Mouse (Mus musculus): Measurements from ENCODE around the gene Alg3. TPM values are rescaled to one million over a fixed set of nuclear protein-coding genes. Genes with fewer than 3 reads are reported as not detected.

Alg3 gene
- total RNA-seq (2021): 10 to 100 TPM; 11.7 to 13.4 TPM
- long read RNA-seq, experiment 1, transcript Alg3-201 (9 exons, 1,451 nt): major isoform, 11 of 16 reads
- long read RNA-seq, experiment 1, partial matches to known transcripts: 3 of 16 reads
- long read RNA-seq, experiment 1, other reads (novel, unspliced or antisense): 1 of 16 reads
- long read RNA-seq, experiment 2, transcript Alg3-201 (9 exons, 1,451 nt): major isoform, 9 of 14 reads
- long read RNA-seq, experiment 2, partial matches to known transcripts: 2 of 14 reads
- long read RNA-seq, experiment 2, other reads (novel, unspliced or antisense): 3 of 14 reads

DNA sequence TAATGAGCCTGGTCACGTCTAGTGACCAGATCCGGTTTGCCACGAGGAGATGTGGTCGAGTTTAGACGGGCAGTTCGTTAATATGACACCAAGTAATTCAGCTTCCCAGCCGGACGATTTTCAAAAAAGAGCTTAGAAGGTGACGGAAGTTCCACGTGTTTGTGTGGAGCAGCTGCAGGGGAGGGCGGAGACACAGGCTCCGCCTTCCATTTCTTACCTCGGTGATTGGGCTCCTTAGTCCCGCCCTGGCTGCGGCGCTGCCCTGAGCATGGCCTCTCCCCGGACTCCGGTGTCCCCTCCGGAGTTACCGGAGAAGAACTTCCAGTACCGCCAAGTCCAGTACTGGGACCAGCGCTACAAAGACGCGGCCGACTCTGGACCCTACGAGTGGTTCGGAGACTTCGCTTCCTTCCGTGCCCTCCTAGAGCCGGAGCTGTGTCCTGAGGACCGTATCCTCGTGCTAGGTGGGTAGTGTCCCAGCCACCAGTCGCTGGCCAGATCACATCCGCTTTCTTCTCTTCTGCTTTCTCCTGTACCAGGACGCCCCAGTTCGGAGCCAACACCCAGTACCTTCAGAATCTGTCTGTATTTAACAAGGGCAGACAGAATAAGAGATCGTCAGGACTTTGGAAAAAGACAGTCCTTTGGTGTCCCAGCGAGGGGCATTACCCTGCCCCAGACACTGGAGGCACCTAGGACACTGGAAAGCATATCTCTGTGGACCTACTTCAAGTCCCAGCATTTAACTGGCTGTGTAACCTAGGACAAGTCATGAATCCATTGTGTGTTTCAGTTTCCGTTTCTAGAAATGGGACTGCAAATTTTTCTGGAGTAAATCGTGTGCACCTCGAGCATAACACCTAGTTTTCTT, at the start of gene Alg3, which contains the start of the genes Eef1akmt4 and Gm49333:
Gene Alg3 (minus strand): TSS at position 379 of the 871 bp plus-strand sequence.
Gene Eef1akmt4 (plus strand): TSS at position 237 of the 871 bp plus-strand sequence.
Gene Gm49333 (plus strand): TSS at position 254 of the 871 bp plus-strand sequence.
- DNase-seq (ENCODE audit: low spot score in 2 of 2): peak; percentile 62 to 74

DNA sequence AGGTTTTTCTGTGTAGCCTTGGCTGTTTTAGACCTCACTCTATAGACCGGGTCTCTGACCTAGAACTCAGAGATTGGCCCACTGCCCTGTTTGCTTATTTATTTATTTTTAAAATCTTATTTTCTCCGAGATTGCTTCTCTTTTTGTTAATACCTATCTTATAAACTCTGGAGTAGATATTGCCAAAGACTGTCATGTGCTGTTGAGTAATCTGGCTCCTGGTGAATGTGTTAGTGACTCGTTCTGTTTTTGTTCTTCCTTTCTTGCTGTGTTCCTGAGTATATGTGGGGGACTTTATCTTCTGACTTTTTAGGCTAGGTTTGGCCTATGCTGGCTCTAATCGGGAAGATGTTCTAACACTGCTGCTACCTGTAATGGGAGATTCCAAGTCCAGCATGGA, 46.1 kb upstream of the Alg3 start:
- no peak for DNase-seq (ENCODE audit: low spot score in 2 of 2)

GRCm38 (mm10) chr16:20653315-20653714, 41.8 kb upstream of the Alg3 start:
- no peak for DNase-seq (ENCODE audit: low spot score in 2 of 2)

DNA sequence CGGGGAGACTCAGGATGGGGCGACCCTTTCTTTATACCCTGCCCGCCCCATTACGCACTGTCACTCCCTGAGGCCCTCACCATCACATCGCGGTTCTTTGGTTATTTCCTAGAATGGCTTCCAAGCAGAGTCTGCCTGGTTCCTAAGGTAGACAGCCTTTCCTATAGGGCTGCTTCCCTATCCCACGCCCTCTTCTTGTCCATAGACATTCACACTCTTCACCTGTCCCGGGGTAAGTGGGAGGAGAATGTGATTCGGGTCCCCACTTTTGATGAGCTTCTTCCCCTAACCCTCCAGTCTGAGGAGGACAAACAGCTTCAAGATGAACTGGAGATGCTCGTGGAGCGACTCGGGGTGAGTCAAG, 40.4 kb upstream of the Alg3 start:
- no peak for DNase-seq (ENCODE audit: low spot score in 2 of 2)

GRCm38 (mm10) chr16:20651076-20651946, 39.8 kb upstream of the Alg3 start, which contains the start of gene Psmd2:
Gene Psmd2, plus strand, starts transcription at chr16:20651652.
- DNase-seq (ENCODE audit: low spot score in 2 of 2): peak; percentile 98 to 99

DNA sequence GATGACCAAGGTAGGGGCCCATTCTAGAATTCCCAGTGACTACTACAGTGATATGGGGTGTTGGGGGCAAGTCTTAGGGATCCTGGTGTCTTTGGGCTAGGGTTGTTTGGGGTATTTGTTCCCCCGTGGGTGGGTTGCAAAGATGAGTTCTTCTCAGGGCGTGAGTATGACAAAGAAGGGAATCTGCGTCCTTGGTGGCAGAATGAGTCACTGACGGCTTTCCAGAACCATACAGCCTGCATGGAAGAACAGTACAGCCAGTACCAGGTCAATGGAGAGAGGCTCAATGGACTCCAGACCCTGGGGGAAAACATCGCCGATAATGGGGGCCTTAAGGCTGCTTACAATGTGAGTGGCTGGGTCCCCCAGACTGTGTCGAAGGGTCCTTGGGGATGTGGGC, 32.4 kb upstream of the Alg3 start:
- DNase-seq (ENCODE audit: low spot score in 2 of 2): no peak

GRCm38 (mm10) chr16:20642161-20642560, 30.6 kb upstream of the Alg3 start:
- DNase-seq (ENCODE audit: low spot score in 2 of 2): peak; percentile 81

DNA sequence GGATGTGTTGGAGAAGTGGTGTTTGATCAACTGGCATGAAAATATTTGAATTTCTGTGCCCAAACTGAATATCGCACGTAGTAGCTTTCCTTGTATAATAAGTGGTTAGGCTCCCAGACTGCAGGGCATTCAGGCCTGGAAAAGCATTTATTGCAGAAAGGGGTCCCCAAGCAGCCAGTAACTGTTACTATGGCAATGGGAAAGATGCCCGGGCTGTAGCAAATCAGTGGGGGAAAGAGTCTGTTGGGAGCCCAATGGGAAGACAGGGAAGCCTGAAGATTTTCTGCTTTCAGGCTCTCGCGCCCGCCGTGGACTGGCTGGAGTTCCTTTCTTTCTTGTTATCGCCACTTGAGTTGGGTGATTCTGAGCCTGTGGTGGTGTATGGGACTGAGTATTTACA, 26.8 kb upstream of the Alg3 start:
- peak; percentile 15 to 27 for DNase-seq (ENCODE audit: low spot score in 2 of 2)

DNA sequence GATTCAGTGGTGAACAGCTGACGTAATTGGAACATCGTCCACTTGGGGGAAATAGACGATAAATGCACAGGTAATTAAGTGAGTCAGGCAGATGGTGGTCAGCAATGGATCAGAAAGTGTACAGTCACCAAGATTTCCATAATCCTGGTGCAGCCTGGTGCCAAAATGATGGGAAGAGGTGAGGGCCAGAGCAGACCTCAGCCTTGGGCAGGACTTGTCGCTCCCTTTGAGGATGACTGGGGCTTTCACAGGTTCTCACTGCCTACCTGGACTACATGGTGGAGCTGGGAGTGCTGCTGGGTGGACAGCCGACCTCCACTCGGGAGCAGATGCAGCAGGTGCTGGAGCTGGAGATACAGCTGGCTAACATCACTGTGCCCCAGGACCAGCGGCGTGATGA, 25.9 kb upstream of the Alg3 start:
- DNase-seq (ENCODE audit: low spot score in 2 of 2): no peak

DNA sequence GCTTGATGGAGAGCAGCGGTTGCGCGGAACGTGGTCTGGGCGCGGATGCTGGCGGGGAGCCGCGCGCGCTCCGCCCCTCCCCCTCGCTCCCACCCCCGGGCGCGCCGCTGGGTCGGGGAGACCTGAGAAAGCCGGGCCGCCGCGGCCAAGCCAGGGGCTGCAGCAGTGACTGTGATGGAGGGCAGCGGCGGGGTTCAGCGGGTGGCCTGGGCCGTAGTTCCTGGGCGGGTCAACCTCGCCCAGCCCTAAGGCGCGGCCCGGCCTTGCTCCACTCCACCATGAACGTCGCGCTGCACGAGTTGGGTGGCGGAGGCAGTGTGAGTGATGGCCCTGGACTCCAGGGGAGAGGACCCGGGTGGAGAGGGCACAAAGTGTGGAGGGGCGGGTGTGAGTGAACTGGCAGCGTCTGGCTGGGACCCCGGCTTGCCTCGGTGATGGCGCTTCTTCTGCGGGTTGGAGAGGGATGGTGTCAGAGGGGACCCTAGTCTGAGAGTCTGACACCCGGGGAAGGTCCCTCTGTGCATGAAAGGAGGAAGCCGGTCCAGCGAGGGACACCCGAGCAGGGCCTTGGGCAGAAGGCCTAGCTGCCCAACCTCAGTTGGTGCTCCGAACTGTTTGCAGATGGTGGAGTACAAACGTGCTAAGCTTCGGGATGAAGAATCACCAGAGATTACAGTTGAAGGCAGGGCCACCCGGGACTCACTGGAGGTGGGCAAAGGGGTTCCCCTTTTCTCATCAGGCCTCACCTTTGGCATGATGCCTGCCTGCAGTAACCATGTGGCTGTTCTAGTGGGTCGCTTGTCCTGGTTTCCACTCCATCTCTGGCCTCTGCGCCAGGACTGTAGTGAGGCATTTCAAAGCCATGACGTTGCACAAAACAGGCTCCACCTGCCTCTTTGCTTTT, 18.4 kb upstream of the Alg3 start, which contains the start of gene Ece2:
Gene Ece2 (plus strand): TSS at position 98 of the 904 bp plus-strand sequence.
- DNase-seq (ENCODE audit: low spot score in 2 of 2): peak in 1 of 2 experiments; percentile 22

DNA sequence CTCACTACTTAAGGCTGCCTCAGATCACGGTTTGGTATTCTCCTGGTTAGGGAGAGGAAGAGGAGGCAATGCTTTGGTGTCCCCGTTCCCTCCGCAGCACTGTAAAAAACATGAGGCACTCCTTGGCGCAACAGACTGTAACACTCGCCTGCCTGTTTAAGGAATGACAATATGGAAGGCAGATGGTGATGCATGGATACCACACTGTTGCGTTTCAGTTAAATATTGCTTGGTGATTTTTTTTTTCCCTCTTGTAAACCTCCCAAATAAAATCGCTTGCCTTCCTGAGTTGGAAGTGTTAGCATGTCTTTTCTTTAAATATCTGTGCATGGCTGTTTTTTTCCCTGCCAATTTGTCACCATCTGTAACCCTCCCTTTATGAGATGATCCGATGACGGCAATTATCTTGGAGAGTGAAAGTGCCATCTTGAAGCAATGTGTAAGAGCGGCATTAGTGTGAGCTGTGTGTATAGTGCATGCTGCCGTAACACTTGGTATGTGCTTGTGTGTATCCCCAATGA, 17.4 kb upstream of the Alg3 start:
- DNase-seq (ENCODE audit: low spot score in 2 of 2): peak; percentile 44 to 55

DNA sequence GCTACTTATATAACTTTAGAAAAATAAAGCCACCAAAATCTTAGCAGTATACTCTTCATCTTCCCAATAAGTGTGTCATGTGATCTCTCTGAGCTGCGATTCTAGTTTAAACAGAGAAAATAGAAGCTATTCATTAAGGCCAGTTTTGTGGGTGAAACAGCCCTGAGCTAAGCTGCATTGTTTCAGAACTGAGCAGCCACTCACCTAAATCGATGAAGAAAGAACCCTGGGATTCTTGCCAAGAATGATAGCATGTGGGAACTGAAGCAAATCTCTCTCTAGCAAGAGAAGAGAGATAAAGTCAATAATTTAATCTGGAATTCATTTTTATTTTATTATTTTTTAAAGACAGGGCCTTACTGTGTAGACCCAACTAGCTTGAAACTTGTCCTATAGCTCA, 11.7 kb upstream of the Alg3 start:
- no peak for DNase-seq (ENCODE audit: low spot score in 2 of 2)

GRCm38 (mm10) chr16:20621991-20622685, 10.6 kb upstream of the Alg3 start:
- DNase-seq (ENCODE audit: low spot score in 2 of 2): peak; percentile 53 to 70

- peak; percentile 60 to 72 for DNase-seq (ENCODE audit: low spot score in 2 of 2)
Observed at GRCm38 (mm10) chr16:20621191-20621990, 9.9 kb upstream of the Alg3 start, which contains the start of gene Camk2n2. Gene Camk2n2, minus strand, starts transcription at chr16:20621287.

- peak in 1 of 2 experiments; percentile 36 for DNase-seq (ENCODE audit: low spot score in 2 of 2)
Observed at GRCm38 (mm10) chr16:20620751-20621190, 9.2 kb upstream of the Alg3 start.

GRCm38 (mm10) chr16:20620399-20620735, 8.8 kb upstream of the Alg3 start:
- DNase-seq (ENCODE audit: low spot score in 2 of 2): no peak

DNA sequence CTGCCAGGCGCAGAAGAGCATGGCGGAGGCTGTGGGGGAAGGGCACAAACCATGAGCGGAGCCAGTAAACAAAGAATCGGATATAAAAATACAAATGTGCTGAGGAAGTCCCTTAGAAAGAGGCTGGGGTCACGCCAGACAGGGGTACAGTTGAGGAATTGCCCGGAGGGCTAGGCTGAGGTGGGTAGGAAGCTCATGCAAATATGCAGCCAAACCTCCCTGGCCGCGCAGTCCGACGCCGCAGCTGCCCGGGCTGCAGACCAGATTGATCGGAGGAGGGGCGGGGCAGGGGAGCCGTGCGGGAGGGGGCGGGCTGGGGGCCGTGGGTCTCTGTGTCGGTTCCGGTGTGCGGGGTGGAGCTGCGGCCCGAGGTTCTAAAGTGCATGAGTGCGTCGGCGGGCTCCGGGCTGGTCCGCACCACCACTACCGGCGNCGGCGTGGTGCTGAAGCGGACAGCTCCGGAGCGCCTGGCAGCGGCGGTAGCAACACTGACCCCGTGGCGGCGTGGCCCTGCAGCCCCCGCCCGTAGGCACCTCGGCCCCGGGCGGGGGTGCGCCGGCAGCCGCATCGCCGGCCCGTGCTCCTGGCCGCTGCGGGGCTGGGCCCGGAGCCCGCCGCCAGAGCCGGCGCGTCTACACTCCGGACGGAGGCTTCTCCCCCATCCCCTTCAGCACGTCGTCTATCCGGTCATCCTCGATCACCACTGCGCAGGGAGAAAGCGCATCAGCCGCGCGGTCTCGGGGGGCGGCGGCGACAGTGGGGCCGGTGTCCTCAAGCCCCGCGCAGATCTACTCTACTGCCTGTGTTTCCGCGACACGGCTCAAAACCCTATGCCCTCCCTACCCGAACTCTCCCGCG, 8.2 kb upstream of the Alg3 start:
- DNase-seq (ENCODE audit: low spot score in 2 of 2): peak in 1 of 2 experiments; percentile 19

Data from left cerebral cortex, adult 18-20 months (tissue).